In genomic region chr8:113666714-113667432, GRCm38 (mm10) we compare ENCODE assay signal across 35 mouse cellular contexts. TPM values are rescaled to one million over a fixed set of nuclear protein-coding genes. Genes with fewer than 3 reads are reported as not detected.
DNase-seq lines count a peak whose midpoint lies in the region; ATAC-seq and TF ChIP-seq lines count a peak whose summit lies in the region.
"Had no signal": no experiment of that assay in that cellular context is flagged by ENCODE, and none has a peak within 500 bp of the region (broad histone marks: within the 10 kb centered on the region; RNA-seq: fewer than 3 reads in every experiment).

No protein-coding gene starts in this region.

- no peak overlapping the region for H3K4me2 ChIP-seq in liver, embryonic 11.5 days
- no peak overlapping the region for H3K4me2 ChIP-seq in liver, postnatal 0 days (ENCODE audit: low read depth, low read length)
- H3K4me2 ChIP-seq in forebrain, embryonic 11.5 days (ENCODE audit: low read depth, low read length, severe bottlenecking): no peak overlapping the region
- H3K4me2 ChIP-seq in forebrain, embryonic 14.5 days (ENCODE audit: low read length): no peak overlapping the region
- H3K4me2 ChIP-seq: embryonic facial prominence, embryonic 13.5 days; intestine, embryonic 15.5 days; limb, embryonic 13.5 days; liver, embryonic 12.5 days; midbrain, embryonic 15.5 days; neural tube, embryonic 13.5 days had no signal

- no peak overlapping the region for H3K27ac ChIP-seq in liver, embryonic 11.5 days (ENCODE audit: low read depth, low read length)
- no peak overlapping the region for H3K27ac ChIP-seq in liver, postnatal 0 days (ENCODE audit: low read depth)
- peak overlapping the region; percentile 63 for H3K27ac ChIP-seq in forebrain, embryonic 11.5 days (ENCODE audit: low read depth, low read length)
- peak overlapping the region; percentile 74 for H3K27ac ChIP-seq in forebrain, embryonic 14.5 days (ENCODE audit: low read depth, low read length)
- H3K27ac ChIP-seq: embryonic facial prominence, embryonic 13.5 days; hindbrain, postnatal 0 days; intestine, embryonic 15.5 days; limb, embryonic 13.5 days; liver, embryonic 12.5 days; midbrain, embryonic 15.5 days; neural tube, embryonic 13.5 days had no signal

- TF ChIP-seq EP300 in liver, postnatal 0 days (IDR thresholded peaks at IDR 0.05; ENCODE audit: low read depth): no peak

- 74% methylated on average over 16 of the region's 16 CpGs for WGBS in liver, embryonic 11.5 days
- 70% methylated on average over 16 of the region's 16 CpGs for WGBS in liver, postnatal 0 days (ENCODE audit: insufficient replicate concordance)
- 31% methylated on average over 16 of the region's 16 CpGs for WGBS in forebrain, embryonic 11.5 days
- WGBS in forebrain, embryonic 14.5 days: 13% methylated on average over 16 of the region's 16 CpGs

- H3K4me3 ChIP-seq in liver, embryonic 11.5 days (ENCODE audit: low read depth, low read length): no peak overlapping the region
- no peak overlapping the region for H3K4me3 ChIP-seq in liver, postnatal 0 days (ENCODE audit: low read depth, low read length)
- no peak overlapping the region for H3K4me3 ChIP-seq in forebrain, embryonic 11.5 days (ENCODE audit: low read depth, low read length)
- H3K4me3 ChIP-seq in forebrain, embryonic 14.5 days (ENCODE audit: low read depth, low read length): no peak overlapping the region
- H3K4me3 ChIP-seq: embryonic facial prominence, embryonic 13.5 days; intestine, embryonic 15.5 days; limb, embryonic 13.5 days; liver, embryonic 12.5 days; megakaryocyte, embryonic 14.5 days; midbrain, embryonic 15.5 days; myocyte; neural tube, embryonic 13.5 days had no signal

- no peaks in the 10 kb centered on the region for H3K36me3 ChIP-seq in liver, embryonic 11.5 days (ENCODE audit: control insufficient read depth, insufficient read depth, low read length)
- no peaks in the 10 kb centered on the region for H3K36me3 ChIP-seq in liver, postnatal 0 days (replicated peaks; ENCODE audit: insufficient read depth, low read length)
- no peaks in the 10 kb centered on the region for H3K36me3 ChIP-seq in forebrain, embryonic 11.5 days (ENCODE audit: control insufficient read depth, insufficient read depth, low read length)
- H3K36me3 ChIP-seq in forebrain, embryonic 14.5 days (ENCODE audit: control insufficient read depth, insufficient read depth, low read length): no peaks in the 10 kb centered on the region
- H3K36me3 ChIP-seq: embryonic facial prominence, embryonic 13.5 days; intestine, embryonic 15.5 days; limb, embryonic 13.5 days; liver, embryonic 12.5 days; midbrain, embryonic 15.5 days; neural tube, embryonic 13.5 days had no signal

- peak; percentile 24 for DNase-seq in liver, embryonic 11.5 days (ENCODE audit: low spot score)
- no peak for DNase-seq in liver, postnatal 0 days
- peak; percentile 74 for DNase-seq in forebrain, embryonic 11.5 days (ENCODE audit: low spot score)
- peak; percentile 82 for DNase-seq in forebrain, embryonic 14.5 days (ENCODE audit: low spot score)
- DNase-seq in retina, postnatal 1 day: peak; percentile 61
- DNase-seq in adrenal gland, adult 8-10 months: no peak
- DNase-seq: adrenal gland, adult 2 months; B cell, adult 2 months; cerebellum, adult 8-10 months; cerebellum, postnatal 36 days; gastrocnemius, postnatal 10 days; heart, postnatal 14 days; kidney, adult 9 months; kidney, postnatal 25 days; lung, adult 18-20 months; lung, postnatal 4 days; right cerebral cortex, postnatal 14 days had no signal

- no peak for TF ChIP-seq CTCF in liver, postnatal 0 days (IDR thresholded peaks at IDR 0.05; ENCODE audit: low read depth)

- H3K4me1 ChIP-seq in liver, embryonic 11.5 days (replicated peaks; ENCODE audit: control insufficient read depth, insufficient read depth, low read length): no peaks in the 10 kb centered on the region
- no peaks in the 10 kb centered on the region for H3K4me1 ChIP-seq in liver, postnatal 0 days (ENCODE audit: insufficient read depth)
- H3K4me1 ChIP-seq in forebrain, embryonic 11.5 days (replicated peaks; ENCODE audit: control insufficient read depth, insufficient read depth, low read length): no peaks in the 10 kb centered on the region; the same call in 1 of the 2 replicates
- H3K4me1 ChIP-seq in forebrain, embryonic 14.5 days (ENCODE audit: control insufficient read depth, insufficient read depth, low read length): peaks cover 11% of the 10 kb centered on the region
- H3K4me1 ChIP-seq: intestine, embryonic 15.5 days; liver, embryonic 12.5 days; megakaryocyte, embryonic 14.5 days had no signal

- no peaks in the 10 kb centered on the region for H3K9me3 ChIP-seq in liver, embryonic 11.5 days (ENCODE audit: control insufficient read depth, low read length)
- H3K9me3 ChIP-seq in liver, postnatal 0 days (ENCODE audit: low read length): no peaks in the 10 kb centered on the region
- H3K9me3 ChIP-seq in forebrain, embryonic 11.5 days (ENCODE audit: control insufficient read depth, low read length): no peaks in the 10 kb centered on the region
- H3K9me3 ChIP-seq in forebrain, embryonic 14.5 days (replicated peaks; ENCODE audit: control insufficient read depth, low read length): no peaks in the 10 kb centered on the region
- H3K9me3 ChIP-seq: embryonic facial prominence, embryonic 13.5 days; intestine, embryonic 15.5 days; limb, embryonic 13.5 days; liver, embryonic 12.5 days; midbrain, embryonic 15.5 days; neural tube, embryonic 13.5 days had no signal

- no peaks in the 10 kb centered on the region for H3K27me3 ChIP-seq in liver, embryonic 11.5 days (replicated peaks; ENCODE audit: control insufficient read depth, insufficient read depth, low read length)
- no peaks in the 10 kb centered on the region for H3K27me3 ChIP-seq in liver, postnatal 0 days (ENCODE audit: insufficient read depth, low read length)
- no peaks in the 10 kb centered on the region for H3K27me3 ChIP-seq in forebrain, embryonic 11.5 days (ENCODE audit: control insufficient read depth, insufficient read depth, low read length)
- H3K27me3 ChIP-seq in forebrain, embryonic 14.5 days (replicated peaks; ENCODE audit: control insufficient read depth, insufficient read depth, low read length): no peaks in the 10 kb centered on the region
- H3K27me3 ChIP-seq: intestine, embryonic 15.5 days; liver, embryonic 12.5 days; megakaryocyte, embryonic 14.5 days; midbrain, embryonic 15.5 days; neural tube, embryonic 13.5 days had no signal

- no peak for ATAC-seq in liver, embryonic 11.5 days (replicated peaks; ENCODE audit: low FRiP score)
- no peak for ATAC-seq in liver, postnatal 0 days
- ATAC-seq in forebrain, embryonic 11.5 days (replicated peaks; ENCODE audit: low FRiP score): peak; percentile 73
- peak; percentile 77 for ATAC-seq in forebrain, embryonic 14.5 days
- no peak for ATAC-seq in monocyte, adult 5-6 weeks (replicated peaks; ENCODE audit: insufficient number of reproducible peaks, low FRiP score, low TSS enrichment, poor library complexity, severe bottlenecking)
- ATAC-seq: activated CD4-positive, CD25-positive, alpha-beta regulatory T cell, adult 4 months; hindbrain, postnatal 0 days; intestine, embryonic 15.5 days; liver, embryonic 12.5 days; lung, postnatal 0 days; midbrain, embryonic 15.5 days had no signal

- no peak overlapping the region for H3K9ac ChIP-seq in liver, embryonic 11.5 days (ENCODE audit: low read depth, low read length)
- H3K9ac ChIP-seq in liver, postnatal 0 days (replicated peaks): no peak overlapping the region
- H3K9ac ChIP-seq in forebrain, embryonic 11.5 days (ENCODE audit: low read length): no peak overlapping the region
- no peak overlapping the region for H3K9ac ChIP-seq in forebrain, embryonic 14.5 days (ENCODE audit: low read length)
- H3K9ac ChIP-seq: embryonic facial prominence, embryonic 13.5 days; intestine, embryonic 15.5 days; limb, embryonic 13.5 days; liver, embryonic 12.5 days; midbrain, embryonic 15.5 days; neural tube, embryonic 13.5 days had no signal

RNA-seq across cellular contexts. Expression of gene Syce1l, which starts 23.9 kb away (rescaled TPM):
- not detected in 2 replicates for polyA plus RNA-seq in liver, embryonic 11.5 days (2014; fragmentation: Nextera tagmentation; extraction: Ambion mirVana)
- polyA plus RNA-seq in liver, postnatal 0 days (2015; fragmentation: Nextera tagmentation; extraction: Ambion mirVana): not detected in 2 replicates
- polyA plus RNA-seq in forebrain, embryonic 11.5 days (2014; fragmentation: Nextera tagmentation; extraction: Ambion mirVana): not detected in 2 replicates
- not detected in 2 replicates for polyA plus RNA-seq in forebrain, embryonic 14.5 days (2014; fragmentation: Nextera tagmentation; extraction: Ambion mirVana)
- 2.8 TPM in 1 of 3 replicates, not detected in the others for total RNA-seq in monocyte, adult 5-6 weeks (2017)
- total RNA-seq in adrenal gland, adult 8-10 months (2022): under 1 TPM in 2 of 4 experiments, not detected in 2; 0.49 to 0.62 TPM
- total RNA-seq: adrenal gland, adult 2 months; gastrocnemius, postnatal 10 days; heart, postnatal 14 days; hindbrain, postnatal 0 days; left cerebral cortex, postnatal 14 days had no signal
- polyA plus RNA-seq: activated CD4-positive, CD25-positive, alpha-beta regulatory T cell, adult 4 months; adrenal gland, adult 2 months; embryonic facial prominence, embryonic 13.5 days; gonadal fat pad, adult 2 months; heart, embryonic 14.5 days; hindbrain, embryonic 11.5 days; hindbrain, postnatal 0 days; intestine, embryonic 15.5 days; limb, embryonic 13.5 days; liver, embryonic 12.5 days; midbrain, embryonic 15.5 days; myocyte; neural tube, embryonic 13.5 days; small intestine, adult 2 months; stomach, embryonic 14.5 days had no signal

RNA-seq across cellular contexts. Expression of gene Mon1b, which starts 31.5 kb away (rescaled TPM):
- polyA plus RNA-seq in liver, embryonic 11.5 days (2014; fragmentation: Nextera tagmentation; extraction: Ambion mirVana): 9.6 and 10.1 TPM in 2 replicates
- polyA plus RNA-seq in liver, postnatal 0 days (2015; fragmentation: Nextera tagmentation; extraction: Ambion mirVana): 1.4 and 1.6 TPM in 2 replicates
- polyA plus RNA-seq in forebrain, embryonic 11.5 days (2014; fragmentation: Nextera tagmentation; extraction: Ambion mirVana): 14.3 and 14.4 TPM in 2 replicates
- 11.4 and 13.0 TPM in 2 replicates for polyA plus RNA-seq in forebrain, embryonic 14.5 days (2014; fragmentation: Nextera tagmentation; extraction: Ambion mirVana)
- total RNA-seq in monocyte, adult 5-6 weeks (2017): 13.3 to 32.2 TPM (median 20.8 TPM) in 3 replicates
- total RNA-seq in adrenal gland, adult 8-10 months (2022): 10 to 100 TPM; 21.1 to 25.5 (median 23.7) TPM

Comparison
In these comparisons a context has a peak if more than half of its experiments do, and no peak if none do; other contexts are left out.
1. DNase-seq: peak in liver, embryonic 11.5 days (single experiment), forebrain, embryonic 11.5 days (single experiment), forebrain, embryonic 14.5 days (single experiment) and retina, postnatal 1 day (single experiment); none in liver, postnatal 0 days (single experiment) and adrenal gland, adult 8-10 months (single experiment).
2. ATAC-seq: peak in forebrain, embryonic 11.5 days (single experiment) and forebrain, embryonic 14.5 days (single experiment); none in liver, embryonic 11.5 days (single experiment), liver, postnatal 0 days (single experiment) and monocyte, adult 5-6 weeks (single experiment).
3. H3K27ac ChIP-seq: peak in forebrain, embryonic 11.5 days (single experiment) and forebrain, embryonic 14.5 days (single experiment); none in liver, embryonic 11.5 days (single experiment) and liver, postnatal 0 days (single experiment).